Mouse (Mus musculus): ENCODE results near the gene Gm7876.
"Not testable (repeated sequence)": the region's sequence is repeated elsewhere in the genome, so short reads cannot be mapped to it uniquely, and the experiment has no call there.

Gm7876 gene

GRCm38 (mm10) chr14:4708938-4709337 lies at the start of gene Gm7876:
Gm7876 (plus strand) TSS chr14:4709238.
- not testable (repeated sequence) for DNase-seq (ENCODE audit: low read depth, low spot score)

GRCm38 (mm10) chr14:4663892-4664291 lies 45.1 kb upstream of the Gm7876 start, which contains the start of gene Gm3239:
Gm3239 (plus strand) TSS chr14:4664192.
- DNase-seq (ENCODE audit: low read depth, low spot score), result not testable (repeated sequence)

GRCm38 (mm10) chr14:4726038-4726880 lies 17.2 kb downstream of the Gm7876 start, which contains the start of gene Gm3252:
Gm3252 (plus strand) TSS chr14:4726775.
- not testable (repeated sequence) for DNase-seq (ENCODE audit: low read depth, low spot score)
